Mouse (Mus musculus) liver, adult (tissue): ENCODE data around the gene Rpl10.

Experiments used
- GATA4 ChIP-seq: IDR thresholded peaks from 2 replicates; pipeline ENCODE4 v1.6.1; 2014; ENCODE audit warnings: mild to moderate bottlenecking, low read length; ENCODE audit not compliant: insufficient replicate concordance

The Rpl10 gene

GRCm38 (mm10) chrX:74270902-74271551 lies 415 bp downstream of the Rpl10 start:
- no peak for TF ChIP-seq GATA4

GRCm38 (mm10) chrX:74273422-74274322 lies 3.1 kb downstream of the Rpl10 start:
- TF ChIP-seq GATA4: no peak

GRCm38 (mm10) chrX:74277916-74278315 lies 7.3 kb downstream of the Rpl10 start:
- no peak for TF ChIP-seq GATA4

GRCm38 (mm10) chrX:74281041-74281731 lies 10.6 kb downstream of the Rpl10 start:
- no peak for TF ChIP-seq GATA4

GRCm38 (mm10) chrX:74281732-74282394 lies 11.3 kb downstream of the Rpl10 start, which contains the start of the genes Taz and Dnase1l1:
Gene Taz, plus strand, starts transcription at chrX:74281912.
Gene Dnase1l1, minus strand, starts transcription at chrX:74282337.
- TF ChIP-seq GATA4: no peak

- TF ChIP-seq GATA4: no peak
These were observed 11.9 kb downstream of the Rpl10 start for GRCm38 (mm10) chrX:74282395-74283091.

- TF ChIP-seq GATA4: no peak
These were observed 12.5 kb downstream of the Rpl10 start for GRCm38 (mm10) chrX:74283092-74283437.

DNA sequence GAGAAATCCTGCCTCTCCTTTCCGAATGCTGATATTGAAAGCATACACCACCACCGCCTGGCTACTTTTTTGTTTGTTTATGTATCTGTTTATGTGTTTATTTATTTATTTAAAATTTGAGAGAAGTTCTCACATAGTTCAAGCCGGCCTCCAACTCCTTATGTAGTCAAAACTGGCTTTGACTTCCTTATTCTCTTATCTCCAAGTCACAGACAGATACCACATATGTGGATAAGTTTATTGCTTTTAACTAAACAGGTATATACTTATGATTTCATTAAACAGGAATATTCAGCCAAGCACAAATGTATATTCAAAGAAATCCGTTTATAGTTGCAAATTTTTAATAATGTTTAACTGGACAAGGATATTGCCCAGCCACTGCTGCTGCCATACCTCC lies 22.8 kb downstream of the Rpl10 start:
- no peak for TF ChIP-seq GATA4

GRCm38 (mm10) chrX:74296538-74297448 lies 26.2 kb downstream of the Rpl10 start, which contains the start of gene Atp6ap1:
Gene Atp6ap1, plus strand, starts transcription at chrX:74297097.
- no peak for TF ChIP-seq GATA4

GRCm38 (mm10) chrX:74298348-74298747 lies 27.7 kb downstream of the Rpl10 start:
- TF ChIP-seq GATA4: no peak

DNA sequence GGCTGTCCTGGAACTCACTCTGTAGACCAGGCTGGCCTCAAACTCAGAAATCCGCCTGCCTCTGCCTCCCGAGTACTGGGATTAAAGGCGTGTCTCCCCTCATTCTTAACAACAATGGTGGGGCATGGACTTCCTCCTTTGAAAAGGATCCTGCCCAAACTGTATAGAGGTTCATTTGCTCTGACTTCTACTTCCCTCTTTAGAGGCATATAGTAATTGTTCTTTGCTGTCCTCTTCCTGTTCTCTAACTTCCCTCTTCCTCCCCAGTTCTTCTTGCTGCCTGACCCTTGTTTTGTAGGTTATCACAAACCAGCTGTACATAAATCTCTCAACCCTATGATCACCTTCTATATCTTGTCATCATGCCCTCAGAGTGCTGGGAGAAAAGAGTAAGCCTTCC lies 29.1 kb downstream of the Rpl10 start:
- no peak for TF ChIP-seq GATA4

DNA sequence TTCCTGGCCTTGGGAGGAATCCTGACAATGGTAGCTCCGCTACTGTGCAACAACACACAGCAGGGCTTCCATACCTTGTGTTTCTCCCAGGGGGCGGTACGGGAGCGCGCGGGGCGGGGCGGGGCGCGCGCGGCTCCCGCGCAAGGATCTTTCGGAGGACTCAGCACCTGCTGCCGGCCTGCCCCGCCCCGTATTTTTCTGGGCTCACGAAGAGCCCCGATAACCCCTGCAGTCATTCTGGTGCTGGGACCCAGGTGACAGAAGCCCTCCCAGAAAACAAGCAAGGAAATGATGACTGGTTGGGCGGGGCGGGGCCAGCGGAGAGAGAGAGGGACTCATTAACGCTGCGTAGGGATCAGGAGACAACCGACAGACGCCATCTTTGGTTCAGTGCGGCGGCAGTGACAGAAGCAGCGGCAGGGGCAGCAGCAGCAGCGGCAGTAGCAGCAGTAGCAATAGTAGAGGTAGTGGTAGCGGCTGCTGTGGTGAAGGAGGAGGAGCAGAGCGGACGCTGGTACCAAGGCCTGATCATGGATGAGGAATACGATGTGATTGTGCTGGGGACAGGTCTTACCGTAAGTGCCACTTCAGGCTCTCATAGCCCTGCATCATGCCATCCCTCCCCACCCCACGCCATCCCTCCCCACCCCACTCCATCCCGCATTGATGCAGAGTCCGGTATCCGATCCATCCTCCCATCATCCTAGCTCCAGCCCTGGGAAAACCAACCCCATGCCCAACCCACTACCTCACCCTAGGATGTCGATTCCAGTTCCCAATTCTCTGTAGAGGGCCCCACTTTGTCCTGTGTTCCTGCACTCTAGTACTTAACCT lies 34.5 kb downstream of the Rpl10 start, which contains the start of gene Gdi1:
Gene Gdi1 (plus strand): TSS at position 132 of the 834 bp plus-strand sequence.
- no peak for TF ChIP-seq GATA4
